Comparison of ENCODE assay signal across 16 mouse cellular contexts in genomic region chr1:179434443-179435260, GRCm38 (mm10).
DNase-seq lines count a peak whose midpoint lies in the region; ATAC-seq lines count a peak whose summit lies in the region.
"Had no signal": no experiment of that assay in that cellular context is flagged by ENCODE, and none has a peak within 500 bp of the region (broad histone marks: within the 10 kb centered on the region; RNA-seq: fewer than 3 reads in every experiment).

No protein-coding gene starts in this region.

- no peak overlapping the region for H3K4me2 ChIP-seq in liver, embryonic 15.5 days
- H3K4me2 ChIP-seq in kidney, embryonic 16.5 days (replicated peaks; ENCODE audit: low read depth, low read length) = no peak overlapping the region
- H3K4me2 ChIP-seq: forebrain, embryonic 12.5 days; limb, embryonic 12.5 days; midbrain, embryonic 13.5 days had no signal

- no peak overlapping the region for H3K4me3 ChIP-seq in liver, embryonic 15.5 days (replicated peaks)
- H3K4me3 ChIP-seq in kidney, embryonic 16.5 days (ENCODE audit: low read length) = no peak overlapping the region
- H3K4me3 ChIP-seq: forebrain, embryonic 12.5 days; left cerebral cortex, adult 2 months; limb, embryonic 12.5 days; midbrain, embryonic 13.5 days had no signal

- no peaks in the 10 kb centered on the region for H3K27me3 ChIP-seq in liver, embryonic 15.5 days
- no peaks in the 10 kb centered on the region for H3K27me3 ChIP-seq in kidney, embryonic 16.5 days (ENCODE audit: insufficient read depth, low read length)
- H3K27me3 ChIP-seq: forebrain, embryonic 12.5 days; limb, embryonic 12.5 days; midbrain, embryonic 13.5 days had no signal

- 0 out of 2 replicates have a peak, but pooled peaks cover 8% of the 10 kb centered on the region for H3K4me1 ChIP-seq in liver, embryonic 15.5 days (replicated peaks)
- H3K4me1 ChIP-seq in kidney, embryonic 16.5 days (ENCODE audit: insufficient read depth, low read length) = no peaks in the 10 kb centered on the region
- H3K4me1 ChIP-seq: forebrain, embryonic 12.5 days; midbrain, embryonic 13.5 days had no signal

- H3K9ac ChIP-seq in liver, embryonic 15.5 days = no peak overlapping the region
- H3K9ac ChIP-seq in kidney, embryonic 16.5 days (replicated peaks; ENCODE audit: low read length) = no peak overlapping the region
- H3K9ac ChIP-seq: forebrain, embryonic 12.5 days; limb, embryonic 12.5 days; midbrain, embryonic 13.5 days had no signal

- no peak for ATAC-seq in liver, embryonic 15.5 days (ENCODE audit: insufficient read depth)
- 0 out of 2 replicates have a peak, but pooled peaks have one; percentile 45 for ATAC-seq in common myeloid progenitor, adult 5-6 weeks (replicated peaks; ENCODE audit: low read depth, poor library complexity, severe bottlenecking)
- ATAC-seq in megakaryocyte progenitor cell, adult 5-6 weeks (replicated peaks; ENCODE audit: poor library complexity) = peak; percentile 72
- ATAC-seq in kidney, embryonic 16.5 days (ENCODE audit: low FRiP score, low TSS enrichment) = no peak
- ATAC-seq: midbrain, embryonic 13.5 days had no signal

- WGBS in liver, embryonic 15.5 days (ENCODE audit: insufficient replicate concordance) = 66% methylated on average over 11 of the region's 11 CpGs
- 90% methylated on average over 11 of the region's 11 CpGs for WGBS in kidney, embryonic 16.5 days

- intact Hi-C loops in heart, postnatal 25 days (cut with DNase I) = no loop called here

- peak; percentile 8 to 19 for DNase-seq in heart, adult 18-20 months
- DNase-seq in heart, postnatal 25 days (ENCODE audit: low spot score) = no peak
- no peak for DNase-seq in liver
- no peak for DNase-seq in urinary bladder, postnatal 14 days (ENCODE audit: low spot score)
- DNase-seq: cerebellum, adult 11 months; cerebellum, postnatal 36 days; kidney, adult 9 months; thymus, postnatal 25 days had no signal

- H3K9me3 ChIP-seq in liver, embryonic 15.5 days (replicated peaks) = no peaks in the 10 kb centered on the region
- no peaks in the 10 kb centered on the region for H3K9me3 ChIP-seq in kidney, embryonic 16.5 days (ENCODE audit: low read length)
- H3K9me3 ChIP-seq: forebrain, embryonic 12.5 days; limb, embryonic 12.5 days; midbrain, embryonic 13.5 days had no signal

- H3K27ac ChIP-seq in liver, embryonic 15.5 days (replicated peaks) = 0 out of 2 replicates have a peak overlapping the region, but pooled peaks have one; percentile 25
- no peak overlapping the region for H3K27ac ChIP-seq in kidney, embryonic 16.5 days (ENCODE audit: low read length)
- H3K27ac ChIP-seq: forebrain, embryonic 12.5 days; left cerebral cortex, adult 2 months; limb, embryonic 12.5 days; midbrain, embryonic 13.5 days had no signal

- H3K36me3 ChIP-seq in liver, embryonic 15.5 days (replicated peaks) = no peaks in the 10 kb centered on the region
- no peaks in the 10 kb centered on the region for H3K36me3 ChIP-seq in kidney, embryonic 16.5 days (ENCODE audit: insufficient read depth, low read length)
- H3K36me3 ChIP-seq: forebrain, embryonic 12.5 days; limb, embryonic 12.5 days; midbrain, embryonic 13.5 days had no signal

Comparison
In these comparisons a context has a peak if more than half of its experiments do, and no peak if none do; other contexts are left out.
1. DNase-seq: peak in heart, adult 18-20 months (2 of 2); none in heart, postnatal 25 days (single experiment), liver (single experiment) and urinary bladder, postnatal 14 days (single experiment).
2. ATAC-seq: peak in common myeloid progenitor, adult 5-6 weeks (single experiment) and megakaryocyte progenitor cell, adult 5-6 weeks (single experiment); none in liver, embryonic 15.5 days (single experiment) and kidney, embryonic 16.5 days (single experiment).